Mouse (Mus musculus): Measurements from ENCODE around the gene Adam8. TPM values are rescaled to one million over a fixed set of nuclear protein-coding genes. Genes with fewer than 3 reads are reported as not detected.

Gene Adam8
- polyA plus RNA-seq, 1 experiment from 2014 or later, result 1.9 TPM

- no peak for ATAC-seq (ENCODE audit: low read depth)
- 91% methylated on average over 11 of the region's 11 CpGs for WGBS
Measured at GRCm38 (mm10) chr7:139984505-139984904, 7.9 kb downstream of the Adam8 start.

GRCm38 (mm10) chr7:139982058-139982457, 10.3 kb downstream of the Adam8 start:
- Histone ChIP-seq H3K27ac (ENCODE audit: low read length) (no peak overlapping the region), H3K9ac (ENCODE audit: low read length) (no peak overlapping the region), H3K36me3 (ENCODE audit: control insufficient read depth, insufficient read depth, low read length) (no peaks in the 10 kb centered on the region), H3K4me1 (replicated peaks; ENCODE audit: control insufficient read depth, insufficient read depth, low read length) (peaks cover 8% of the 10 kb centered on the region; the same call in 1 of the 2 replicates), H3K27me3 (ENCODE audit: control insufficient read depth, insufficient read depth, low read depth, low read length) (peaks cover 3% of the 10 kb centered on the region), H3K9me3 (ENCODE audit: control insufficient read depth, low read length) (no peaks in the 10 kb centered on the region), H3K4me3 (ENCODE audit: low read length) (no peak overlapping the region), H3K4me2 (ENCODE audit: low read depth, low read length) (no peak overlapping the region)
- WGBS, result 70% methylated on average over 11 of the region's 11 CpGs
- ATAC-seq (ENCODE audit: low read depth), result no peak

More at GRCm38 (mm10) chr7:139984505-139984904, 7.9 kb downstream of the Adam8 start:
- Histone ChIP-seq H3K4me2 (ENCODE audit: low read depth, low read length) (no peak overlapping the region), H3K4me3 (ENCODE audit: low read length) (no peak overlapping the region), H3K36me3 (ENCODE audit: control insufficient read depth, insufficient read depth, low read length) (no peaks in the 10 kb centered on the region), H3K4me1 (replicated peaks; ENCODE audit: control insufficient read depth, insufficient read depth, low read length) (no peaks in the 10 kb centered on the region), H3K9me3 (ENCODE audit: control insufficient read depth, low read length) (no peaks in the 10 kb centered on the region), H3K27ac (ENCODE audit: low read length) (no peak overlapping the region), H3K27me3 (ENCODE audit: control insufficient read depth, insufficient read depth, low read depth, low read length) (peaks cover 3% of the 10 kb centered on the region; the same call in 1 of the 2 replicates), H3K9ac (ENCODE audit: low read length) (no peak overlapping the region)

- 60% methylated on average over 3 of the region's 3 CpGs for WGBS
- H3K27ac ChIP-seq (ENCODE audit: low read length), result no peak overlapping the region
- no peaks in the 10 kb centered on the region for H3K9me3 ChIP-seq (ENCODE audit: control insufficient read depth, low read length)
- peaks cover 8% of the 10 kb centered on the region; the same call in 1 of the 2 replicates for H3K4me1 ChIP-seq (replicated peaks; ENCODE audit: control insufficient read depth, insufficient read depth, low read length)
- H3K4me2 ChIP-seq (ENCODE audit: low read depth, low read length), result no peak overlapping the region
- H3K4me3 ChIP-seq (ENCODE audit: low read length), result no peak overlapping the region
- peaks cover 3% of the 10 kb centered on the region for H3K27me3 ChIP-seq (ENCODE audit: control insufficient read depth, insufficient read depth, low read depth, low read length)
- no peak overlapping the region for H3K9ac ChIP-seq (ENCODE audit: low read length)
- H3K36me3 ChIP-seq (ENCODE audit: control insufficient read depth, insufficient read depth, low read length), result no peaks in the 10 kb centered on the region
- no peak for ATAC-seq (ENCODE audit: low read depth)
Measured at GRCm38 (mm10) chr7:139980778-139981177, 11.6 kb downstream of the Adam8 start.

GRCm38 (mm10) chr7:139979011-139979719, 13.2 kb downstream of the Adam8 start:
- no peak overlapping the region for H3K27ac ChIP-seq (ENCODE audit: low read length)

GRCm38 (mm10) chr7:139978278-139978892, 14.0 kb downstream of the Adam8 start, which contains the start of gene 6430531B16Rik:
TSS of gene 6430531B16Rik (minus strand) at chr7:139978755.
- Histone ChIP-seq H3K9ac (ENCODE audit: low read length) (peak within 1 kb of the TSS; percentile 64), H3K4me1 (replicated peaks; ENCODE audit: control insufficient read depth, insufficient read depth, low read length) (peaks cover 8% of the 10 kb centered on the region; the same call in 1 of the 2 replicates), H3K27ac (ENCODE audit: low read length) (no peak within 1 kb of the TSS), H3K4me2 (ENCODE audit: low read depth, low read length) (peak within 1 kb of the TSS; percentile 90), H3K27me3 (ENCODE audit: control insufficient read depth, insufficient read depth, low read depth, low read length) (peaks cover 3% of the 10 kb centered on the region), H3K36me3 (ENCODE audit: control insufficient read depth, insufficient read depth, low read length) (no peaks in the 10 kb centered on the region), H3K4me3 (ENCODE audit: low read length) (peak within 1 kb of the TSS; percentile 62), H3K9me3 (ENCODE audit: control insufficient read depth, low read length) (no peaks in the 10 kb centered on the region)
- WGBS, result 3% methylated on average over 32 of the region's 32 CpGs
- peak; percentile 93 for ATAC-seq (ENCODE audit: low read depth)

More at GRCm38 (mm10) chr7:139979011-139979719, 13.2 kb downstream of the Adam8 start:
- peaks cover 8% of the 10 kb centered on the region; the same call in 1 of the 2 replicates for H3K4me1 ChIP-seq (replicated peaks; ENCODE audit: control insufficient read depth, insufficient read depth, low read length)
- peak overlapping the region; percentile 62 for H3K4me3 ChIP-seq (ENCODE audit: low read length)
- 39% methylated on average over 13 of the region's 13 CpGs for WGBS
- H3K9me3 ChIP-seq (ENCODE audit: control insufficient read depth, low read length), result no peaks in the 10 kb centered on the region
- H3K4me2 ChIP-seq (ENCODE audit: low read depth, low read length), result peak overlapping the region; percentile 90
- ATAC-seq (ENCODE audit: low read depth), result peak; percentile 62
- H3K36me3 ChIP-seq (ENCODE audit: control insufficient read depth, insufficient read depth, low read length), result no peaks in the 10 kb centered on the region
- peak overlapping the region; percentile 64 for H3K9ac ChIP-seq (ENCODE audit: low read length)
- H3K27me3 ChIP-seq (ENCODE audit: control insufficient read depth, insufficient read depth, low read depth, low read length), result peaks cover 3% of the 10 kb centered on the region

GRCm38 (mm10) chr7:139975471-139975870, 16.9 kb downstream of the Adam8 start:
- 36% methylated on average over 5 of the region's 5 CpGs for WGBS
- H3K4me2 ChIP-seq (ENCODE audit: low read depth, low read length), result no peak overlapping the region
- peaks cover 8% of the 10 kb centered on the region; the same call in 1 of the 2 replicates for H3K4me1 ChIP-seq (replicated peaks; ENCODE audit: control insufficient read depth, insufficient read depth, low read length)
- no peak for ATAC-seq (ENCODE audit: low read depth)
- H3K36me3 ChIP-seq (ENCODE audit: control insufficient read depth, insufficient read depth, low read length), result no peaks in the 10 kb centered on the region
- H3K4me3 ChIP-seq (ENCODE audit: low read length), result no peak overlapping the region
- no peak overlapping the region for H3K9ac ChIP-seq (ENCODE audit: low read length)
- no peaks in the 10 kb centered on the region for H3K9me3 ChIP-seq (ENCODE audit: control insufficient read depth, low read length)
- H3K27me3 ChIP-seq (ENCODE audit: control insufficient read depth, insufficient read depth, low read depth, low read length), result peaks cover 3% of the 10 kb centered on the region
- H3K27ac ChIP-seq (ENCODE audit: low read length), result no peak overlapping the region

GRCm38 (mm10) chr7:139974307-139974706, 18.1 kb downstream of the Adam8 start:
- no peak overlapping the region for H3K27ac ChIP-seq (ENCODE audit: low read length)
- no peak overlapping the region for H3K4me3 ChIP-seq (ENCODE audit: low read length)
- peaks cover 8% of the 10 kb centered on the region; the same call in 1 of the 2 replicates for H3K4me1 ChIP-seq (replicated peaks; ENCODE audit: control insufficient read depth, insufficient read depth, low read length)
- no peaks in the 10 kb centered on the region; the same call in 1 of the 2 replicates for H3K27me3 ChIP-seq (ENCODE audit: control insufficient read depth, insufficient read depth, low read depth, low read length)
- H3K36me3 ChIP-seq (ENCODE audit: control insufficient read depth, insufficient read depth, low read length), result no peaks in the 10 kb centered on the region
- H3K9ac ChIP-seq (ENCODE audit: low read length), result no peak overlapping the region
- no peak for ATAC-seq (ENCODE audit: low read depth)
- WGBS, result 80% methylated on average over 10 of the region's 10 CpGs
- no peak overlapping the region for H3K4me2 ChIP-seq (ENCODE audit: low read depth, low read length)
- no peaks in the 10 kb centered on the region for H3K9me3 ChIP-seq (ENCODE audit: control insufficient read depth, low read length)

GRCm38 (mm10) chr7:139972923-139973331, 19.4 kb downstream of the Adam8 start:
- Histone ChIP-seq H3K4me3 (ENCODE audit: low read length) (no peak overlapping the region), H3K27ac (ENCODE audit: low read length) (no peak overlapping the region), H3K4me2 (ENCODE audit: low read depth, low read length) (no peak overlapping the region), H3K27me3 (ENCODE audit: control insufficient read depth, insufficient read depth, low read depth, low read length) (no peaks in the 10 kb centered on the region; the same call in 1 of the 2 replicates), H3K4me1 (replicated peaks; ENCODE audit: control insufficient read depth, insufficient read depth, low read length) (no peaks in the 10 kb centered on the region), H3K36me3 (ENCODE audit: control insufficient read depth, insufficient read depth, low read length) (no peaks in the 10 kb centered on the region), H3K9me3 (ENCODE audit: control insufficient read depth, low read length) (no peaks in the 10 kb centered on the region), H3K9ac (ENCODE audit: low read length) (no peak overlapping the region)
- ATAC-seq (ENCODE audit: low read depth), result no peak

- no peak for ATAC-seq (ENCODE audit: low read depth)
- H3K4me2 ChIP-seq (ENCODE audit: low read depth, low read length), result no peak overlapping the region
- no peaks in the 10 kb centered on the region for H3K9me3 ChIP-seq (ENCODE audit: control insufficient read depth, low read length)
- H3K27ac ChIP-seq (ENCODE audit: low read length), result no peak overlapping the region
- no peaks in the 10 kb centered on the region for H3K36me3 ChIP-seq (ENCODE audit: control insufficient read depth, insufficient read depth, low read length)
- no peaks in the 10 kb centered on the region for H3K4me1 ChIP-seq (replicated peaks; ENCODE audit: control insufficient read depth, insufficient read depth, low read length)
- H3K27me3 ChIP-seq (ENCODE audit: control insufficient read depth, insufficient read depth, low read depth, low read length), result peaks cover 2% of the 10 kb centered on the region; the same call in 1 of the 2 replicates
- no peak overlapping the region for H3K4me3 ChIP-seq (ENCODE audit: low read length)
- 64% methylated on average over 6 of the region's 6 CpGs for WGBS
- H3K9ac ChIP-seq (ENCODE audit: low read length), result no peak overlapping the region
Measured at GRCm38 (mm10) chr7:139971436-139971835, 20.9 kb downstream of the Adam8 start.

Data from lung, embryonic 16.5 days (tissue).